Mouse (Mus musculus): Measurements from ENCODE around the gene Pum1. TPM values are rescaled to one million over a fixed set of nuclear protein-coding genes. Genes with fewer than 3 reads are reported as not detected.

The Pum1 gene
- polyA plus RNA-seq, 1 experiment, result 36.8 TPM

- peak; percentile 70 for DNase-seq (ENCODE audit: low spot score)
Observed at GRCm38 (mm10) chr4:130790180-130790579, 127.1 kb downstream of the Pum1 start.

GRCm38 (mm10) chr4:130791811-130792375, 128.8 kb downstream of the Pum1 start:
- peak; percentile 41 for DNase-seq (ENCODE audit: low spot score)

GRCm38 (mm10) chr4:130792376-130793179, 129.5 kb downstream of the Pum1 start, which contains the start of gene Sdc3:
Gene Sdc3 (plus strand): TSS chr4:130792537.
- no peak for DNase-seq (ENCODE audit: low spot score)

GRCm38 (mm10) chr4:130793180-130793501, 130.0 kb downstream of the Pum1 start:
- no peak for DNase-seq (ENCODE audit: low spot score)

GRCm38 (mm10) chr4:130794771-130795170, 131.7 kb downstream of the Pum1 start:
- no peak for DNase-seq (ENCODE audit: low spot score)

GRCm38 (mm10) chr4:130795970-130796369, 132.8 kb downstream of the Pum1 start:
- no peak for DNase-seq (ENCODE audit: low spot score)

GRCm38 (mm10) chr4:130797201-130798051, 134.3 kb downstream of the Pum1 start:
- no peak for DNase-seq (ENCODE audit: low spot score)

- DNase-seq (ENCODE audit: low spot score), result no peak
Observed at GRCm38 (mm10) chr4:130798416-130798815, 135.3 kb downstream of the Pum1 start.

GRCm38 (mm10) chr4:130799118-130799517, 136.0 kb downstream of the Pum1 start:
- no peak for DNase-seq (ENCODE audit: low spot score)

GRCm38 (mm10) chr4:130799582-130799981, 136.5 kb downstream of the Pum1 start:
- no peak for DNase-seq (ENCODE audit: low spot score)

- DNase-seq (ENCODE audit: low spot score), result no peak
Observed at GRCm38 (mm10) chr4:130800147-130800546, 137.0 kb downstream of the Pum1 start.

GRCm38 (mm10) chr4:130801198-130801597, 138.1 kb downstream of the Pum1 start:
- DNase-seq (ENCODE audit: low spot score), result no peak

GRCm38 (mm10) chr4:130801624-130802329, 138.7 kb downstream of the Pum1 start:
- no peak for DNase-seq (ENCODE audit: low spot score)

GRCm38 (mm10) chr4:130803591-130803990, 140.5 kb downstream of the Pum1 start:
- DNase-seq (ENCODE audit: low spot score), result no peak

GRCm38 (mm10) chr4:130804292-130804691, 141.2 kb downstream of the Pum1 start:
- no peak for DNase-seq (ENCODE audit: low spot score)

- no peak for DNase-seq (ENCODE audit: low spot score)
Observed at GRCm38 (mm10) chr4:130804771-130805361, 141.7 kb downstream of the Pum1 start.

- DNase-seq (ENCODE audit: low spot score), result no peak
Observed at GRCm38 (mm10) chr4:130805746-130806145, 142.6 kb downstream of the Pum1 start.

- DNase-seq (ENCODE audit: low spot score), result no peak
Observed at GRCm38 (mm10) chr4:130806746-130807145, 143.6 kb downstream of the Pum1 start.

- DNase-seq (ENCODE audit: low spot score), result no peak
Observed at GRCm38 (mm10) chr4:130809784-130810183, 146.7 kb downstream of the Pum1 start.

- no peak for DNase-seq (ENCODE audit: low spot score)
Observed at GRCm38 (mm10) chr4:130810845-130811244, 147.7 kb downstream of the Pum1 start.

GRCm38 (mm10) chr4:130811385-130811784, 148.3 kb downstream of the Pum1 start:
- no peak for DNase-seq (ENCODE audit: low spot score)
